Mouse (Mus musculus): ENCODE measurements around the gene 4430402I18Rik.

- TF ChIP-seq CTCF (IDR thresholded peaks at IDR 0.05), result no peak
- TF ChIP-seq EP300 (IDR thresholded peaks at IDR 0.05), result no peak
Measured at GRCm38 (mm10) chr19:28888496-28888895, 79.1 kb downstream of the 4430402I18Rik start.
